Mouse (Mus musculus): ENCODE results near the gene Vps54.
"Not testable (repeated sequence)": the region's sequence is repeated elsewhere in the genome, so short reads cannot be mapped to it uniquely, and the experiment has no call there.

Vps54 gene

GRCm38 (mm10) chr11:21239763-21240509 is 855 bp downstream of the Vps54 start:
- CTCF ChIA-PET, result interaction anchor here (0.6 kb wide), 2 partner anchors 112 to 983 kb away, joined by 3 to 5 read pairs; no protein-coding TSS in a partner anchor

GRCm38 (mm10) chr11:21241351-21241750 is 2.3 kb downstream of the Vps54 start:
- CTCF ChIA-PET, result interaction anchor here (0.7 kb wide), 1 partner anchor 385 kb away, joined by 3 read pairs; no protein-coding TSS in a partner anchor

GRCm38 (mm10) chr11:21247203-21247865 is 8.3 kb downstream of the Vps54 start:
- CTCF ChIA-PET, result interaction anchor here (0.5 to 0.6 kb wide), 3 partner anchors 11 to 515 kb away, joined by 5 to 12 read pairs (median 9); no protein-coding TSS in a partner anchor

GRCm38 (mm10) chr11:21247940-21248339 is 8.9 kb downstream of the Vps54 start:
- CTCF ChIA-PET, result interaction anchor here (0.5 kb wide), 1 partner anchor 11 kb away, joined by 9 read pairs; no protein-coding TSS in a partner anchor

- CTCF ChIA-PET, result no interaction called here
These were observed 11.3 kb downstream of the Vps54 start for GRCm38 (mm10) chr11:21250366-21250765.

GRCm38 (mm10) chr11:21258611-21259010 is 19.5 kb downstream of the Vps54 start:
- CTCF ChIA-PET, result interaction anchor here (0.6 to 0.7 kb wide), 2 partner anchors 11 to 20 kb away, joined by 4 to 9 read pairs; no protein-coding TSS in a partner anchor

- CTCF ChIA-PET, result no interaction called here
These were observed 26.3 kb downstream of the Vps54 start for GRCm38 (mm10) chr11:21265423-21265822.

GRCm38 (mm10) chr11:21276151-21276550 is 37.1 kb downstream of the Vps54 start:
- CTCF ChIA-PET, result no interaction called here

- CTCF ChIA-PET, result interaction anchor here (0.7 kb wide), 1 partner anchor 43 kb away, joined by 3 read pairs; no protein-coding TSS in a partner anchor
These were observed 47.3 kb downstream of the Vps54 start for GRCm38 (mm10) chr11:21286391-21286790.

- CTCF ChIA-PET, result not testable (repeated sequence)
These were observed 49.1 kb downstream of the Vps54 start for GRCm38 (mm10) chr11:21288153-21288552.

- CTCF ChIA-PET, result no interaction called here
These were observed 56.4 kb downstream of the Vps54 start for GRCm38 (mm10) chr11:21295486-21295885.

- CTCF ChIA-PET, result no interaction called here
These were observed 64.5 kb downstream of the Vps54 start for GRCm38 (mm10) chr11:21303619-21304018.

- CTCF ChIA-PET, result interaction anchor here (0.6 to 1.2 kb wide), 2 partner anchors 85 to 1201 kb away, joined by 3 to 5 read pairs; no protein-coding TSS in a partner anchor
These were observed 68.1 kb downstream of the Vps54 start for GRCm38 (mm10) chr11:21307078-21307668.

- CTCF ChIA-PET, result interaction anchor here (1.2 kb wide), 1 partner anchor 86 kb away, joined by 3 read pairs; no protein-coding TSS in a partner anchor
These were observed 69.0 kb downstream of the Vps54 start for GRCm38 (mm10) chr11:21308119-21308518.

GRCm38 (mm10) chr11:21309516-21309915 is 70.4 kb downstream of the Vps54 start:
- CTCF ChIA-PET, result no interaction called here

- CTCF ChIA-PET, result no interaction called here
These were observed 75.0 kb downstream of the Vps54 start for GRCm38 (mm10) chr11:21313922-21314657.

- CTCF ChIA-PET, result no interaction called here
These were observed 82.5 kb downstream of the Vps54 start for GRCm38 (mm10) chr11:21321577-21321976.

GRCm38 (mm10) chr11:21322349-21322748 is 83.3 kb downstream of the Vps54 start:
- CTCF ChIA-PET, result no interaction called here

GRCm38 (mm10) chr11:21325781-21326180 is 86.7 kb downstream of the Vps54 start:
- CTCF ChIA-PET, result no interaction called here

GRCm38 (mm10) chr11:21326770-21327169 is 87.7 kb downstream of the Vps54 start:
- CTCF ChIA-PET, result interaction anchor here (0.6 kb wide), 2 partner anchors 34 to 1661 kb away, joined by 3 to 5 read pairs; no protein-coding TSS in a partner anchor

- CTCF ChIA-PET, result interaction anchor here (0.6 kb wide), 1 partner anchor 34 kb away, joined by 5 read pairs; no protein-coding TSS in a partner anchor
These were observed 88.4 kb downstream of the Vps54 start for GRCm38 (mm10) chr11:21327486-21327885.
